Mouse (Mus musculus) MEL (cell line): ENCODE results near the gene Syt16. TPM values are rescaled to one million over a fixed set of nuclear protein-coding genes. Genes with fewer than 3 reads are reported as not detected.

Source experiments
- DNase-seq: peaks from one replicate; pipeline ENCODE4 v3.0.0; 2011; ENCODE audit warnings: low read depth, low spot score
- H3K27ac ChIP-seq: 2 replicates; pipeline ENCODE4 v1.5.1; 2012; ENCODE audit warnings: low read depth, mild to moderate bottlenecking, control low read depth, low read length, moderate library complexity; ENCODE audit not compliant: control insufficient read depth
- H3K27me3 ChIP-seq, 2 experiments: fragments of 150-350 bp in 1 of 2; sonication (generic) in 1 of 2; 2 replicates each; pipeline ENCODE4 v1.6.1; 2012; ENCODE audit warnings: low read length in 2 of 2, mild to moderate bottlenecking in 2 of 2, improper control_type of control experiment in 1 of 2, moderate library complexity in 1 of 2; ENCODE audit not compliant: insufficient read depth in 2 of 2, control insufficient read depth in 1 of 2
- H3K36me3 ChIP-seq, 2 experiments: 2 replicates each; pipeline ENCODE4 v1.6.1; 2012 to 2014; ENCODE audit warnings: low read length in 2 of 2, improper control_type of control experiment in 1 of 2, inconsistent platforms in 1 of 2, mild to moderate bottlenecking in 1 of 2; ENCODE audit not compliant: insufficient read depth in 2 of 2, control insufficient read depth in 1 of 2
- H3K4me1 ChIP-seq, 2 experiments: fragments of 150-350 bp in 1 of 2; sonication (generic) in 1 of 2; 2 replicates each; pipeline ENCODE4 v1.6.1; 2012; ENCODE audit warnings: low read length in 2 of 2, improper control_type of control experiment in 1 of 2, mild to moderate bottlenecking in 1 of 2; ENCODE audit not compliant: insufficient read depth in 2 of 2, control insufficient read depth in 1 of 2
- H3K4me3 ChIP-seq, 2 experiments: fragments of 150-350 bp in 1 of 2; sonication (generic) in 1 of 2; 2 replicates each; pipeline ENCODE4 v1.5.1; 2012; ENCODE audit warnings: low read depth in 2 of 2, low read length in 2 of 2, mild to moderate bottlenecking in 2 of 2, moderate library complexity in 2 of 2, control low read depth in 1 of 2, improper control_type of control experiment in 1 of 2; ENCODE audit not compliant: control insufficient read depth in 1 of 2, insufficient read depth in 1 of 2
- H3K79me2 ChIP-seq: 2 replicates; pipeline ENCODE4 v1.6.1; 2012; ENCODE audit warnings: mild to moderate bottlenecking, low read length, moderate library complexity; ENCODE audit not compliant: control insufficient read depth, poor library complexity, insufficient read depth
- H3K9ac ChIP-seq: 2 replicates; pipeline ENCODE4 v1.6.1; 2012; ENCODE audit warnings: low read depth, mild to moderate bottlenecking, control low read depth, low read length, moderate library complexity; ENCODE audit not compliant: control insufficient read depth, poor library complexity, severe bottlenecking
- H3K9me3 ChIP-seq: fragments of 150-350 bp; sonication (generic); replicated peaks from 2 replicates; pipeline ENCODE4 v1.6.1; 2012; ENCODE audit warnings: mild to moderate bottlenecking, low read length, improper control_type of control experiment, moderate library complexity; ENCODE audit not compliant: insufficient read depth
- BHLHE40 ChIP-seq: IDR thresholded peaks from 2 replicates; pipeline ENCODE4 v1.6.1; 2012; ENCODE audit warnings: low read depth, mild to moderate bottlenecking, inconsistent platforms, low read length, improper control_type of control experiment, borderline replicate concordance
- CHD1 ChIP-seq: IDR thresholded peaks from 2 replicates; pipeline ENCODE4 v1.6.1; 2012; ENCODE audit warnings: low read depth, mild to moderate bottlenecking, inconsistent platforms, low read length, improper control_type of control experiment
- CHD2 ChIP-seq: IDR thresholded peaks from 2 replicates; pipeline ENCODE4 v1.6.1; 2011; ENCODE audit warnings: low read length, improper control_type of control experiment
- CTCF ChIP-seq, 3 experiments: IDR thresholded peaks in 2 of 3; conservative IDR thresholded peaks in 1 of 3; 2 replicates each; pipeline ENCODE4 v1.5.1; 2011 to 2012; ENCODE audit warnings: low read length in 3 of 3, low read depth in 2 of 3, mild to moderate bottlenecking in 2 of 3, improper control_type of control experiment in 1 of 3, inconsistent platforms in 1 of 3, mixed read lengths in 1 of 3, moderate library complexity in 1 of 3; ENCODE audit not compliant: control insufficient read depth in 1 of 3, insufficient read depth in 1 of 3, poor library complexity in 1 of 3, severe bottlenecking in 1 of 3
- ELF1 ChIP-seq: IDR thresholded peaks from 2 replicates; pipeline ENCODE4 v1.6.1; 2014; ENCODE audit warnings: low read depth, mild to moderate bottlenecking, inconsistent platforms, low read length, improper control_type of control experiment, moderate library complexity
- EP300 ChIP-seq, 2 experiments: IDR thresholded peaks; 2 replicates each; pipeline ENCODE4 v1.6.1; 2011; ENCODE audit warnings: improper control_type of control experiment in 2 of 2, low read length in 2 of 2, low read depth in 1 of 2, mild to moderate bottlenecking in 1 of 2
- ETS1 ChIP-seq: IDR thresholded peaks from 2 replicates; pipeline ENCODE4 v1.6.1; 2012; ENCODE audit warnings: low read depth, mild to moderate bottlenecking, inconsistent platforms, low read length, improper control_type of control experiment, moderate library complexity
- GATA1 ChIP-seq: IDR thresholded peaks from 2 replicates; pipeline ENCODE4 v1.6.1; 2011; ENCODE audit warnings: low read depth, low read length, improper control_type of control experiment
- HCFC1 ChIP-seq: IDR thresholded peaks from 2 replicates; pipeline ENCODE4 v1.6.1; 2012; ENCODE audit warnings: low read depth, mild to moderate bottlenecking, inconsistent platforms, low read length, improper control_type of control experiment, moderate library complexity
- JUND ChIP-seq: IDR thresholded peaks from 2 replicates; pipeline ENCODE4 v1.6.1; 2011; ENCODE audit warnings: low read depth, mild to moderate bottlenecking, improper control_type of control experiment, low read length
- KAT2A ChIP-seq: conservative IDR thresholded peaks from 2 replicates; pipeline ENCODE4 v1.6.1; 2012; ENCODE audit warnings: low read depth, low read length, improper control_type of control experiment, inconsistent platforms
- MAFK ChIP-seq: IDR thresholded peaks from 2 replicates; pipeline ENCODE4 v1.6.1; 2011; ENCODE audit warnings: low read depth, mild to moderate bottlenecking, low read length, improper control_type of control experiment, borderline replicate concordance
- MAX ChIP-seq: IDR thresholded peaks from 2 replicates; pipeline ENCODE4 v1.6.1; 2011; ENCODE audit warnings: low read length, improper control_type of control experiment
- MAZ ChIP-seq: IDR thresholded peaks from 2 replicates; pipeline ENCODE4 v1.6.1; 2012; ENCODE audit warnings: low read depth, mild to moderate bottlenecking, inconsistent platforms, low read length, improper control_type of control experiment
- MXI1 ChIP-seq: IDR thresholded peaks from 2 replicates; pipeline ENCODE4 v1.6.1; 2011; ENCODE audit warnings: mild to moderate bottlenecking, low read depth, low read length, improper control_type of control experiment
- MYB ChIP-seq: IDR thresholded peaks from 2 replicates; pipeline ENCODE4 v1.6.1; 2011; ENCODE audit warnings: mild to moderate bottlenecking, low read depth, low read length, improper control_type of control experiment
- MYC ChIP-seq: IDR thresholded peaks from 2 replicates; pipeline ENCODE4 v1.6.1; 2011; ENCODE audit warnings: low read depth, mild to moderate bottlenecking, low read length, improper control_type of control experiment, moderate library complexity
- NELFE ChIP-seq: IDR thresholded peaks from 2 replicates; pipeline ENCODE4 v1.6.1; 2011; ENCODE audit warnings: low read depth, low read length, improper control_type of control experiment
- NRF1 ChIP-seq: IDR thresholded peaks from 2 replicates; pipeline ENCODE4 v1.6.1; 2014; ENCODE audit warnings: low read depth, mild to moderate bottlenecking, inconsistent platforms, low read length, improper control_type of control experiment, moderate library complexity; ENCODE audit not compliant: poor library complexity, insufficient read depth, severe bottlenecking
- POLR2A ChIP-seq, 2 experiments: IDR thresholded peaks; 2 replicates each; pipeline ENCODE4 v1.6.1; 2011 to 2012; ENCODE audit warnings: low read length in 2 of 2, mild to moderate bottlenecking in 2 of 2, control low read depth in 1 of 2, improper control_type of control experiment in 1 of 2, low read depth in 1 of 2, moderate library complexity in 1 of 2; ENCODE audit not compliant: control insufficient read depth in 1 of 2, insufficient read depth in 1 of 2, poor library complexity in 1 of 2
- POLR2AphosphoS2 ChIP-seq: IDR thresholded peaks from 2 replicates; pipeline ENCODE4 v1.6.1; 2011; ENCODE audit warnings: low read length, improper control_type of control experiment
- POLR2AphosphoS5 ChIP-seq: IDR thresholded peaks from 2 replicates; pipeline ENCODE4 v1.6.1; 2012; ENCODE audit warnings: low read depth, borderline replicate concordance, mild to moderate bottlenecking, inconsistent platforms, low read length, moderate library complexity, mixed read lengths
- RAD21 ChIP-seq: IDR thresholded peaks from 2 replicates; pipeline ENCODE4 v1.6.1; 2011; ENCODE audit warnings: mild to moderate bottlenecking, low read depth, low read length, improper control_type of control experiment
- RCOR1 ChIP-seq: IDR thresholded peaks from 2 replicates; pipeline ENCODE4 v1.6.1; 2012; ENCODE audit warnings: low read depth, mild to moderate bottlenecking, inconsistent platforms, low read length, improper control_type of control experiment
- SIN3A ChIP-seq: IDR thresholded peaks from 2 replicates; pipeline ENCODE4 v1.6.1; 2012; ENCODE audit warnings: low read length, improper control_type of control experiment, inconsistent platforms
- SMC3 ChIP-seq: IDR thresholded peaks from 2 replicates; pipeline ENCODE4 v1.6.1; 2011; ENCODE audit warnings: low read depth, low read length, improper control_type of control experiment
- TAL1 ChIP-seq: IDR thresholded peaks from 2 replicates; pipeline ENCODE4 v1.6.1; 2012; ENCODE audit warnings: mild to moderate bottlenecking, inconsistent platforms, low read length, moderate library complexity, mixed read lengths
- TBP ChIP-seq: IDR thresholded peaks from 2 replicates; pipeline ENCODE4 v1.8.0; 2011; ENCODE audit warnings: low read depth, low read length, improper control_type of control experiment
- TCF12 ChIP-seq: IDR thresholded peaks from 2 replicates; pipeline ENCODE4 v1.6.1; 2014; ENCODE audit warnings: low read depth, mild to moderate bottlenecking, inconsistent platforms, low read length, improper control_type of control experiment, moderate library complexity
- UBTF ChIP-seq: IDR thresholded peaks from 2 replicates; pipeline ENCODE4 v1.6.1; 2012; ENCODE audit warnings: low read depth, mild to moderate bottlenecking, inconsistent platforms, low read length, improper control_type of control experiment, moderate library complexity, borderline replicate concordance; ENCODE audit not compliant: insufficient read depth
- USF1 ChIP-seq: IDR thresholded peaks from 2 replicates; pipeline ENCODE4 v1.6.1; 2014; ENCODE audit warnings: low read depth, mild to moderate bottlenecking, inconsistent platforms, low read length, improper control_type of control experiment, moderate library complexity
- USF2 ChIP-seq, 2 experiments: IDR thresholded peaks; 2 replicates each; pipeline ENCODE4 v1.6.1; 2011 to 2012; ENCODE audit warnings: improper control_type of control experiment in 2 of 2, low read length in 2 of 2, borderline replicate concordance in 1 of 2, inconsistent platforms in 1 of 2, low read depth in 1 of 2, mild to moderate bottlenecking in 1 of 2; ENCODE audit not compliant: insufficient read depth in 1 of 2
- ZC3H11A ChIP-seq: IDR thresholded peaks from 2 replicates; pipeline ENCODE4 v1.6.1; 2012; ENCODE audit warnings: low read depth, mild to moderate bottlenecking, inconsistent platforms, low read length, improper control_type of control experiment
- ZKSCAN1 ChIP-seq: IDR thresholded peaks from 2 replicates; pipeline ENCODE4 v1.6.1; 2012; ENCODE audit warnings: low read depth, mild to moderate bottlenecking, inconsistent platforms, low read length, improper control_type of control experiment, moderate library complexity
- ZNF384 ChIP-seq: IDR thresholded peaks from 2 replicates; pipeline ENCODE4 v1.6.1; 2012; ENCODE audit warnings: low read depth, mild to moderate bottlenecking, inconsistent platforms, low read length, improper control_type of control experiment
- polyA plus RNA-seq, 2 experiments: library from polyadenylated mRNA; stranded (reverse) in 1 of 2; unstranded in 1 of 2; fragments of >175 nt in 1 of 2; fragments of >200 nt in 1 of 2; gene quantifications; 2 replicates each; pipeline versions ENCODE4 v1.2.1 to v1.2.4; 2012; ENCODE audit warnings: low replicate concordance in 2 of 2, low read depth in 1 of 2; ENCODE audit not compliant: insufficient read length in 2 of 2, insufficient read depth in 1 of 2, missing spikeins in 1 of 2
- total RNA-seq: library from RNA; depleted of rRNA; stranded (reverse); fragments of 300-350 nt; gene quantifications from 2 replicates; pipeline ENCODE4 v1.2.3, GENCODE M21; 2012

Gene Syt16
- total and polyA plus RNA-seq, 3 experiments: 0.07 TPM; not detected in 2

GRCm38 (mm10) chr12:73964291-73965281 lies 32.9 kb upstream of the Syt16 start, which contains the start of gene Snapc1:
Snapc1 (plus strand) TSS chr12:73964481.
- Histone ChIP-seq H3K4me3 (peak within 1 kb of the TSS; percentile 72 to 95), H3K27ac (peak within 1 kb of the TSS; percentile 48), H3K9me3 (no peaks in the 10 kb centered on the region), H3K79me2 (peaks cover 18% of the 10 kb centered on the region), H3K9ac (peak within 1 kb of the TSS; percentile 80), H3K27me3 (no peaks in the 10 kb centered on the region), H3K4me1 (peaks cover 0 to 8% of the 10 kb centered on the region in 2 experiments; a peak in 1 of 4 replicates), H3K36me3 (peaks cover 7 to 13% of the 10 kb centered on the region in 2 experiments)
- DNase-seq: peak; percentile 98
- TF ChIP-seq TBP (peak; percentile 89), SMC3 (no peak), TCF12 (peak; percentile 57), NELFE (peak; percentile 93), KAT2A (peak; percentile 61; the same call in 1 of the 2 replicates), TAL1 (no peak), POLR2AphosphoS5 (no peak), UBTF (no peak), USF1 (0 out of 2 replicates have a peak, but pooled peaks have one; percentile 47), POLR2AphosphoS2 (peak; percentile 91), ZC3H11A (no peak), ZKSCAN1 (no peak), CHD2 (no peak), MAFK (no peak), ELF1 (peak; percentile 70), EP300 (IDR thresholded peaks at IDR 0.05; ENCODE audit: low read depth in 1 of 2, low read length in 2 of 2) (no peak), RCOR1 (peak; percentile 19; the same call in 1 of the 2 replicates), MXI1 (peak; percentile 77), JUND (no peak), RAD21 (no peak), ETS1 (peak; percentile 32; the same call in 1 of the 2 replicates), ZNF384 (no peak), MAZ (no peak), POLR2A (IDR thresholded peaks at IDR 0.05; ENCODE audit: control insufficient read depth in 1 of 2, insufficient read depth in 1 of 2, low read depth in 1 of 2, low read length in 2 of 2, poor library complexity in 1 of 2) (peak; percentile 80 to 97), MYC (peak; percentile 32; the same call in 1 of the 2 replicates), CTCF (IDR thresholded peaks at IDR 0.05 in 2 of 3, conservative IDR thresholded peaks at IDR 0.05 in 1 of 3; ENCODE audit: control insufficient read depth in 1 of 3, insufficient read depth in 1 of 3, low read depth in 2 of 3, low read length in 3 of 3, poor library complexity in 1 of 3, severe bottlenecking in 1 of 3) (no peak), CHD1 (no peak), USF2 (IDR thresholded peaks at IDR 0.05; ENCODE audit: borderline replicate concordance in 1 of 2, insufficient read depth in 1 of 2, low read depth in 1 of 2, low read length in 2 of 2) (no peak), MYB (no peak), HCFC1 (peak; percentile 86), GATA1 (no peak), MAX (no peak; the same call in 1 of the 2 replicates), SIN3A (peak; percentile 68), NRF1 (peak; percentile 85), BHLHE40 (no peak)
